Mouse (Mus musculus): ENCODE data around the gene Rgn.

The Rgn gene

DNA sequence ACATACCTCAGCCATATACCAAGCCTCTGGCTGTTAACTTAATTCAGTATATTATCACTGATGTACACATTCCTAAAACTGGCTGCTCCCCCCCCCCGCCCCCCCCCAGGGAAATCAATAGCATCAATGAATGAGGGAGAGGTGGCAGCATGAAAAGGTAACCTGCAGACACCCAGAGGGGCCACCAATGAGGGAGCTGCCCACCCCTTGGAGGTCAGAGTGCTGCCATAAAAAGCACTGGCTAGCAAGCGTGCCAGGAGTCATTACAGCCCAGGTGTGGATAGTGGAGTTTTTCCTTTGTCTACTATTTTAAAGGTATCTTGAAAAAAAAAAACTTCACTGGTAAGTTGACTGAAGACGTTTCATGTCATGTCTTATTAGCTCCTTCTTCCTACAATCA is at the start of gene Rgn:
TSS of gene Rgn (plus strand) at position 256 of the 400 bp plus-strand sequence.
- no peak for DNase-seq

DNA sequence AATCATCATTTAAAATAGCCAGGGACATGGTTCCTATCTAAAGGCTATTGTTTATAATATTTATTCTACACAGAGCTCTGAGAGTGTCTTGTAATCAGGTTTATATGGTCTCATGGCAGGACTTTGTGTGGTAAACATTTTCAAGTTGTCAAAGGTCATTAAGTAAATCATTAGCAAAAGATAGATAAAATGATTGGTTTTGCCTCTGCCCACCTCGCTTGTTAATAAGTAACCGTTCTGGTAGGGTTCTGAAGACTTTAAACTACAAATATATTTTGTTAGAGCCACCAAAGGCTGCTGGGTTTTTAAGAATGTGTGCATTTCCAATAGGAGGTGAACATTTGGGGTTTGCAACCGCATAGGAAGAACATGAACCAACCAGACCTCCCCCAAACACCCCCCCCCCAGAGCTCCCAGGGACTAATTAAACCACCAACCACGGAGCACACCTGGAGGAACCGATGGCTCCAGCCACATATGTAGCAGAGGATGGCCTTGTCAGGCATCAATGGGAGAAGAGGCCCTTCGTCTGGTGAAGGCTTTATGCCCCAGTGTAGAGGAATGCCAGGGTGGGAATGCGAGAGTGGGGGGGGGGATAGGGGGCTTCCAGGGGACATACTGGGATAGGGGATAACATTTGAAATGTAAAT is 29.2 kb upstream of the Rgn start:
- no peak for DNase-seq

DNA sequence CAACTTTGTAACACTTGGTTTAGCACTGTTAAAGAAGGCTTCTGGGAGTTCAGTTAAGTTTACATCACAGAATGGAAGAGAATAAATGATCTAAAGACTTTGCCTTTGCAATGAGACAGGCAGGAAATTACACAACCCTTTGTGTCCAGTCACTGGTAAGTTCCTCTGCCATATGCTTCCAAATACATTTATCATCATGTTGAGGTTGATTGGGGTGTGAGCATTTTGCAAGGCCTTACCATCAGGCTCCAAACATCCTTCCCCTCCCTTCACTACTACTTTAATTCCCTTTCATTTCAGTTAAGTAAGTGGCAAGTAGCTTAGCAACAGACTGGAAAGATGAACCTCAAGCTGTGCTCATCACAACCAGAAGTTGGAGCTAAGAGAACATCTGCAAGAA is 28.0 kb upstream of the Rgn start:
- DNase-seq = no peak

DNA sequence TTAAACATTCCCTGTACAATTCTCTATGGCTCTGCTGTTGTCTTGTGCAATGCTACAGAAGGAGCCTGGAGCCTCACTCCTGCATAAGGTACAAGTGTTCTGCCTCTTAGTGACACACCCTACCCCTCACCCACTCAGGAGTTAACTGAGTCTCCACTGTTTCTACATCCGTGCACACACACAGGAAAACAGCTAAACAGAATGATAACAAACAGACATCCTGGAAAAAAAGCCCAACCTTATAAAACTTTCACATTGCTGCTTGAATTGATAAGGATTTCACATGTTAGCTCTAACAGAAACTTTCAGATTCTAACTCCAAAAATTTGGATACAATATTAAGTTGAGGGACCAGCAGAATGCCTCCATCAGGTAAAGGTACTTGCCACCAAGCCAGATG is 17.0 kb upstream of the Rgn start:
- no peak for DNase-seq

DNA sequence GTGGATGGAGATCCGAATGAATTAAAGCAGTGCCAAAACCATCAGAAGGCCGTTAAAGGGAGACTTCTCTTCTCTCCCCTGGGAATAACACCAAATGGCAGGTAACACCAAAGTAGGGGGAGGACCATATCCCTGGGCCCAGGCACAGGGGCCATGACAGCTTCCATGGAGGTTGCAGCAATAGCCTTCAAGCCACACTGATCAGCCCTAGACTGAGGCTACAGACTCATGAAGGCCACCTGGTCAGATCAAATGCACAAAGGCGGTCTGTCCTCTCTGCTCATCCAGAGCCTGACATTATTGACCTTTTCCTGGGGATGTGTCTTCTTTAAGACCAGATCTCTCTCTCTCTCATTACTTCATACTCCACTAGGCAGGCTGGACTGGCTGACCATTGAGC is 5.7 kb upstream of the Rgn start:
- DNase-seq = no peak

DNA sequence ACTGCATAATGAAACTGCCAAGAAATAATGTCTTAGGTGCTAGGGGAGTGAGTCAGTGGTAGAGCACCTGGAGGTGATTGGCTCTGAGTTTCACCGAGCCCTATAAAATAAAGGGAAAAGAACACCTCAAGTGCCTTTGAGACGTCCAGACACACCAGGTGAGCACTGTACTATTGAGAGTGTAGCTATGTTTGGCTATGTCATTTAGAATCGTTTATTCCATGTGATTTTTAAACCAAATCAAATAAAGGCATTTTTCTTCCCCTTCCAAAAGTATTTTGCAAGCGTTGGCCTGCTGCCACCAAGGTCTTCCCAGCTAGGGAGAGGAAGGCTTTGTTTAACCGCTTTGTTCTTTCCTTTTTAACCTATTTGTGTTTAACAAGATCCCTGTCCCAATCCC is 2.0 kb upstream of the Rgn start:
- DNase-seq = no peak

DNA sequence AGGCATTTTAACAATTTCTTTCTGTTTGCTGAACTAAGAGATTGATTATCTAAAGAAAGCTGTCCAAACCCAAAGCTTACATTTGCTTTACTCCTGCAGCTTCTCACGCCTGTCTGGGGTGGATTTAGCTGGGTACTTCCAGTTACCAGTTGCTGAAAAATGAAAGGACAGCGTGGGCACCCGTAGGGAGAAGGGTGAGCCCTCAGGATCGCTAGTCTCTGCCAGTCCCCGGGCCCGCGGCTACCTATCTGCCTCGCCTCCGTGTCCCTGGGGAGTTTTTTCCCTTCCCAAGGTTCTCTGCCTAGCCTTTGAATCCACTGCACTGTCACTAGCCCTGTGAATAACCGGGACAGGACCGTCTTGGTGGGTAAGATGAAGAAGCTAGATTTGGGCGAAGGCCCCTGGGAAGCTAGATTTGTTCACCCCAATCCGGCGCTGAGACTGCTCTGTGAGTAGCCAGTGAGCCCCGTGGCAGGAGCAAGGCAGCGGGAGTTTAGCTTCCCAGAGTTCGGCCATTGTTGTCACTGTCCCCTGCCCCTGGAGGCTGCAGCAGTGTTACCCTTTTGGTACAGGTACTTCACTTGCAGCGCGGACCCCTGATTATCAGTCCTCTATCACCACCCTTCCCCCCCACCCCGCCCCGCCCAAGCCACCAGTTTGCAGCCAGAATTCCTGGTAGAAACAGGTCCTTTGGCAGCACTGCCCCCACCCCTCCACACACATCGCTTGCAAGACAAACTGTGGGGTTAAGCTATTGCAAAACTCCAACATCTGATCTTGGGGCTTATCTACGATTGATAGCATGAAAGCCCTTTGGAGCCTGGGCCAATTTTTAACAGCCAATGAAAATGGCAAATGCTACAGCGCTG is 1.3 kb upstream of the Rgn start:
- DNase-seq = peak; percentile 24

DNA sequence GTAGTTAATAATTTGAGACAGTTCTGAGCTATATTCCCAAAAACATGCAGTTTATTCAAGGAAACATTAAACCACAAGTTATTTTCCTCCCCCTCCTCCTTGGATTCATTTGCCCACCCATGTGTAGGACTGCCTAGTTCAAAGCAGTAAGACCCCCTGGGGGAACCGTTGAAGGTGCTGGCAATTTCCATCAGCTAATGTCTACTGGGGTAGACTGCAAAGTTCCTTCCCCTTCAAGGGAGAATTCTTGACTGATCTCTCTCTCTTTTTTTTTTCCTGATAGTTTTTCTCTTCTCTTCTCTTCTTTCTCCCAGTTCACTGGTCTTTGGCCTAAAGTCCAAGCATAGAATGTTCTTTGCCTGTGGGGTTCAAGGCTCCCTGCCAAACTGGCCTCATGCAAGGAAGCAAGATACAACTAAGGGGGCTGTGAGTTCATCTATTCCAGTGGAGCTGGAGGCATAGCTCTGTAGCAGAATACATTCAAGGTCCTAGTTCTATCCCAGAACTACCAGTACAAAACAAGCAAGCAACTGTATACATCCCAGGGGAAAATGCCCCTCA is 627 bp upstream of the Rgn start:
- DNase-seq = no peak

DNA sequence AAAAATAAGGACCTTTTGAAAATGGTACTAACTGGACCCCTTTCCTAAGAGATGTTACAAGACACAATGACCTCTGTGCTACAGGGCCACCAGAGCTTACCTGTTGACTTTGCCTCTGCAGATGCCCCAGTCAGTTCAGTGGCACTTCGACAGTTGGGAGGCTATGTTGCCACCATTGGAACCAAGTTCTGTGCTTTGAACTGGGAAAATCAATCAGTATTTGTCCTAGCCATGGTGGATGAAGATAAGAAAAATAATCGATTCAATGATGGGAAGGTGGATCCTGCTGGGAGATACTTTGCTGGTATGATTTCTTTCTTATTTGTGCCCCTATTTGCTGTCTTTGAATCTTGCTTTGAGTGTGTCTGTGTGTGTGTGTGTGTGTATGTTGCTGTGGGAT is 2.6 kb downstream of the Rgn start:
- no peak for DNase-seq

DNA sequence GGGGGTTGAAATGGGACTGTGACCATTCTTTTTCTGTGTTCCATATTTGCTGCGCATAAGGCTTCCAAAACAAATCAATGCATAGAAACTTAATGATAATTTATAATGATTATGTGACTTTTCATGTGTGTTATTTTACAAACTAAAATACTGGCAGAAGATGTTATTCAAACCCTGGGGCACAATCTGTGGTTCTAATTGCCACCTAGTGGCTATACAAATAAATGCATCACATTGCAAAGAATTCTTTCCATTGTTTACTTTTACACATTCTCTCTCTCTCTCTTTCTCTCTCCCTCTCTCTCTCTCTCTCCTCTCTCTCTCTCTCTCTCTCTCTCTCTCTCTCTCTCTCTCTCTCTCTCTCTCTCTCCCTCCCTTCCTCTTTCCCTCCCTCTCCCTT is 12.3 kb downstream of the Rgn start:
- peak; percentile 14 for DNase-seq

DNA sequence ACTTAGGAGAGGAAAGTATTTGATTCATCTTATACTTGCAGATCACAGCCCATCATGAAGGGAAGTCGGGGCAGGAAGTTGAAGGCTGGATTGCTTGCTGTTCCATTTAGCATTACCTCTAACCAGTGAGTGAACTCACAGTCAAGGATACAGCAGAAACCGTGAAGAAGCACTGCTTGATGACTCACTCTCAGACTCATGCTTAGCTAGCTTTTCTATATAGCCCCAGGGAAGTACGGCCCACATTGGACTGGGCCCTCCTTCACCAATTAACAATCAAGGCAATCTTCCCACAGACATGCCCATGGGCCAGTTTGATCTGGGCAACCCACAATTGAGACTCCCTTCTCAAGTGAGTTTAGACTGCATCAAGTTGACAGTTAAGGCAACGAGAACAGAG is 14.4 kb downstream of the Rgn start:
- DNase-seq = no peak

DNA sequence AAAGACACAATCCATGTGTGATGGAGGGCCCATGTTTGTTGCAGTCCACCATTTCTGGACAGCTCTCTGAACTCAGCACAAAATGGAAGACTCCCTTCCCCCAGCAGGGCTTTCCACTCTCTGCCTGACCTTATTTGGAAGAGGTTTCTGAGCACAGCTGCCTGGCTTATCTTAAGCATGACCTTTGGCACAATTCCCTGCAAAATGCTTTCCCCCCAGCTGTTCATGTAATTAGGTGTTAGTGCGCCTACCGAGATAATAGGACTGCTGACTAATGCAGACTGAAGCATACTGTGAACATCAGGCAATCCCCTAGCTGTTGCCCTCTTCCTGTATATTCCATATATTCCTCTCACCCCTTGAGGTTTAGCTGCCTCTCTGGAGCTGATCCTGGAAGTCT is 21.4 kb downstream of the Rgn start:
- peak; percentile 30 for DNase-seq

DNA sequence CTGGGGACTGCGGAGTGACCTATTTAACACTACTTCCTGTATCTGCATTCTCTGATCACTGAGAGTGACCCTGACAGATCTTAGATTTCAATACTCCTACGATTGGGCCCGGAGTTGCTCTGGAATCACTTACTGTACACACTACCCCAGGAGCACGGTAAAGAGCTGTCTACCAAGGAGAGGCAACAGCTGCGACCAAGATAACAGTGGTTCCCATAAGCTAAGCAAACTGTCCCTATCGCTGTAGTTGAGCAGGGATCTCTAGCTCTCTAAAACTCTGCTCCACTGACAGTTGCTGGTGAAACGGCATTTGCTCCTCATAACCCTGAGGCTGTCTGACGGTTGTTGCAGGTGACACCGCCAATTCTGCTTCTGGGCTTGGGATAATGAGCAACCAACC is 23.1 kb downstream of the Rgn start:
- DNase-seq = no peak

DNA sequence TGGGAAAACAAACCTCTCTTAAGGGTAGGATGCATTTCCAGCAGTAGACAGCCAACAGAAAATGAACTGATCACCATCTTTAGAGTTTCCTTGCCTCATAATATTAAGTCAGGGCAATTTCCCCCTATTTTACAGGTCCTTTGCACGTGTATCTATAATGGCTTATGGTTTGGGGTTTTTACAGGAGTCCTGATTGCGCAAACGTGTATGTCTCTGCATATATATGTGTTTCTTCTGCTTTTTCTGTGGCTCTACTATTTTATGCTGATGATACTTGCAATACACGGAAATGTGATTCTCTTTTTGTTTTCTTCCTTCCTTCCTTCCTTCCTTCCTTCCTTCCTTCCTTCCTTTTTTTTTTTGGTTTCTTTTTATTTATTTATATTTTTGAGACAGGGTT is 24.3 kb downstream of the Rgn start:
- no peak for DNase-seq

DNA sequence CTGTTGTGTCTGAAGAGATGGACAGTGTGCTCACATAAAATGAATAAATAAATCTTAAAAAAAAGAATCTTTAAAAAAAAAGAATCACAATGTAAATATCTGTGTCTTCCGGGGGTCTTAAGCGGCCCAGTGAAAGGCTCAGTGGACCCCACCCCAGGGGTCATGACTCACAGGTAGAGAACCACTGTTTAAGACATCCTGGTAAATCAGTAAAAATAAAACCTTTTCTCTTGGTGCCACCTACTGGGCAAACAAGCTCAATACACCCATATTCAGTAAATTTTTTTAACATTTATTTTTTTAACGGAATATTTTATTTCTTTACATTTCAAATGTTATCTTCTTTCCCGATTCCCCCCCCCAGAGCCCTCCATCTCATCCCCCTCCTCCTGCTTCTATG is 38.4 kb downstream of the Rgn start:
- DNase-seq = peak; percentile 7

DNA sequence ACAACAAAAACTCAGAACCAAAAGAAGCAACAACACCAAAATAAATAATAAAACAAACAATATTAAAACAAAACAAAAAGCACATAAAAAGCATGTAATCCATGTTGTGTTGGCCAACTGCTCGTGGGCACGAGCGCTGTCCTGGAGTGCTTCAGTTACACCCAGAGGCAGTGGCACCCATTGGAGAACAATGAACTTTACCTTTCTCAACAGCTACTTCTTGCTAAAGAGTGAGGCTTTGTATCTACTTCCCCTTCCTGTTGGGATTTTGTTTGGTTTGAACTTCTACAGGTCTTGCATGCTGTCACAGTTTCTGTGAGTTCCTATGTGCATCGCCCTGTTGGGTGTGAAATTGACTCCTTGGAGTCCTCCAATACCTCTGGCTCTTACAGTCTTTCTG is 58.9 kb downstream of the Rgn start:
- no peak for DNase-seq

Measured in embryo, embryonic 11 days (tissue).